Mouse (Mus musculus): ENCODE results near the gene Ikzf1. TPM values are rescaled to one million over a fixed set of nuclear protein-coding genes. Genes with fewer than 3 reads are reported as not detected.

Ikzf1 gene
- total RNA-seq, 1 experiment from 2014 or later: 110 TPM

GRCm38 (mm10) chr11:11708154-11708719 is 23.4 kb downstream of the Ikzf1 start:
- ATAC-seq (replicated peaks in 1 of 2; ENCODE audit: insufficient read depth in 1 of 2, low FRiP score in 2 of 2, low TSS enrichment in 1 of 2, low read depth in 1 of 2, poor library complexity in 2 of 2, severe bottlenecking in 2 of 2): no peak

GRCm38 (mm10) chr11:11709311-11709710 is 24.5 kb downstream of the Ikzf1 start:
- no peak for ATAC-seq (replicated peaks in 1 of 2; ENCODE audit: insufficient read depth in 1 of 2, low FRiP score in 2 of 2, low TSS enrichment in 1 of 2, low read depth in 1 of 2, poor library complexity in 2 of 2, severe bottlenecking in 2 of 2)

- ATAC-seq (replicated peaks in 1 of 2; ENCODE audit: insufficient read depth in 1 of 2, low FRiP score in 2 of 2, low TSS enrichment in 1 of 2, low read depth in 1 of 2, poor library complexity in 2 of 2, severe bottlenecking in 2 of 2): no peak
Observed at GRCm38 (mm10) chr11:11710718-11711117, 25.9 kb downstream of the Ikzf1 start.

GRCm38 (mm10) chr11:11711748-11712147 is 26.9 kb downstream of the Ikzf1 start:
- ATAC-seq (replicated peaks in 1 of 2; ENCODE audit: insufficient read depth in 1 of 2, low FRiP score in 2 of 2, low TSS enrichment in 1 of 2, low read depth in 1 of 2, poor library complexity in 2 of 2, severe bottlenecking in 2 of 2): peak; percentile 77 to 83

- ATAC-seq (replicated peaks in 1 of 2; ENCODE audit: insufficient read depth in 1 of 2, low FRiP score in 2 of 2, low TSS enrichment in 1 of 2, low read depth in 1 of 2, poor library complexity in 2 of 2, severe bottlenecking in 2 of 2): peak in 1 of 2 experiments; percentile 12; a peak in 1 of 4 replicates
Observed at GRCm38 (mm10) chr11:11714676-11715075, 29.9 kb downstream of the Ikzf1 start.

GRCm38 (mm10) chr11:11715963-11716691 is 31.3 kb downstream of the Ikzf1 start:
- ATAC-seq (replicated peaks in 1 of 2; ENCODE audit: insufficient read depth in 1 of 2, low FRiP score in 2 of 2, low TSS enrichment in 1 of 2, low read depth in 1 of 2, poor library complexity in 2 of 2, severe bottlenecking in 2 of 2): no peak

GRCm38 (mm10) chr11:11716692-11717037 is 31.9 kb downstream of the Ikzf1 start:
- ATAC-seq (replicated peaks in 1 of 2; ENCODE audit: insufficient read depth in 1 of 2, low FRiP score in 2 of 2, low TSS enrichment in 1 of 2, low read depth in 1 of 2, poor library complexity in 2 of 2, severe bottlenecking in 2 of 2): peak; percentile 25 to 35; a peak in 3 of 4 replicates

GRCm38 (mm10) chr11:11717606-11718167 is 32.9 kb downstream of the Ikzf1 start:
- peak in 1 of 2 experiments; percentile 38; a peak in 1 of 4 replicates for ATAC-seq (replicated peaks in 1 of 2; ENCODE audit: insufficient read depth in 1 of 2, low FRiP score in 2 of 2, low TSS enrichment in 1 of 2, low read depth in 1 of 2, poor library complexity in 2 of 2, severe bottlenecking in 2 of 2)

- ATAC-seq (replicated peaks in 1 of 2; ENCODE audit: insufficient read depth in 1 of 2, low FRiP score in 2 of 2, low TSS enrichment in 1 of 2, low read depth in 1 of 2, poor library complexity in 2 of 2, severe bottlenecking in 2 of 2): no peak
Observed at GRCm38 (mm10) chr11:11719748-11720147, 34.9 kb downstream of the Ikzf1 start.

- ATAC-seq (replicated peaks in 1 of 2; ENCODE audit: insufficient read depth in 1 of 2, low FRiP score in 2 of 2, low TSS enrichment in 1 of 2, low read depth in 1 of 2, poor library complexity in 2 of 2, severe bottlenecking in 2 of 2): no peak
Observed at GRCm38 (mm10) chr11:11725252-11725875, 40.6 kb downstream of the Ikzf1 start.

GRCm38 (mm10) chr11:11725876-11726525 is 41.2 kb downstream of the Ikzf1 start:
- ATAC-seq (replicated peaks in 1 of 2; ENCODE audit: insufficient read depth in 1 of 2, low FRiP score in 2 of 2, low TSS enrichment in 1 of 2, low read depth in 1 of 2, poor library complexity in 2 of 2, severe bottlenecking in 2 of 2): peak in 1 of 2 experiments; percentile 19; a peak in 1 of 4 replicates

GRCm38 (mm10) chr11:11726807-11727276 is 42.0 kb downstream of the Ikzf1 start:
- ATAC-seq (replicated peaks in 1 of 2; ENCODE audit: insufficient read depth in 1 of 2, low FRiP score in 2 of 2, low TSS enrichment in 1 of 2, low read depth in 1 of 2, poor library complexity in 2 of 2, severe bottlenecking in 2 of 2): no peak

GRCm38 (mm10) chr11:11727936-11728556 is 43.2 kb downstream of the Ikzf1 start:
- ATAC-seq (replicated peaks in 1 of 2; ENCODE audit: insufficient read depth in 1 of 2, low FRiP score in 2 of 2, low TSS enrichment in 1 of 2, low read depth in 1 of 2, poor library complexity in 2 of 2, severe bottlenecking in 2 of 2): no peak

- ATAC-seq (replicated peaks in 1 of 2; ENCODE audit: insufficient read depth in 1 of 2, low FRiP score in 2 of 2, low TSS enrichment in 1 of 2, low read depth in 1 of 2, poor library complexity in 2 of 2, severe bottlenecking in 2 of 2): peak in 1 of 2 experiments; percentile 20; a peak in 1 of 4 replicates
Observed at GRCm38 (mm10) chr11:11729216-11729615, 44.4 kb downstream of the Ikzf1 start.

- ATAC-seq (replicated peaks in 1 of 2; ENCODE audit: insufficient read depth in 1 of 2, low FRiP score in 2 of 2, low TSS enrichment in 1 of 2, low read depth in 1 of 2, poor library complexity in 2 of 2, severe bottlenecking in 2 of 2): peak; percentile 44 to 63
Observed at GRCm38 (mm10) chr11:11730062-11730461, 45.3 kb downstream of the Ikzf1 start.

- no peak for ATAC-seq (replicated peaks in 1 of 2; ENCODE audit: insufficient read depth in 1 of 2, low FRiP score in 2 of 2, low TSS enrichment in 1 of 2, low read depth in 1 of 2, poor library complexity in 2 of 2, severe bottlenecking in 2 of 2)
Observed at GRCm38 (mm10) chr11:11731727-11732126, 46.9 kb downstream of the Ikzf1 start.

Data from hematopoietic stem cell, adult 5-6 weeks (primary cell).